Mouse (Mus musculus): Measurements from ENCODE around the gene Gm45213. TPM values are rescaled to one million over a fixed set of nuclear protein-coding genes. Genes with fewer than 3 reads are reported as not detected.

The Gm45213 gene
- polyA plus RNA-seq, 1 experiment from 2014 or later, result not detected

- peak within 1 kb of the TSS; percentile 83 for H3K4me3 ChIP-seq (ENCODE audit: low read depth, low read length)
- peak within 1 kb of the TSS; percentile 84 for H3K27ac ChIP-seq (ENCODE audit: low read depth)
- ATAC-seq (peak; percentile 83), DNase-seq (peak; percentile 89)
- H3K4me2 ChIP-seq (ENCODE audit: low read depth, low read length), result peak within 1 kb of the TSS; percentile 90
- H3K36me3 ChIP-seq (replicated peaks; ENCODE audit: insufficient read depth, low read length), result no peaks in the 10 kb centered on the region
- peaks cover 18% of the 10 kb centered on the region for H3K4me1 ChIP-seq (ENCODE audit: insufficient read depth)
- no peak for TF ChIP-seq CTCF (IDR thresholded peaks at IDR 0.05; ENCODE audit: low read depth)
- TF ChIP-seq EP300 (IDR thresholded peaks at IDR 0.05; ENCODE audit: low read depth), result no peak
- H3K27me3 ChIP-seq (ENCODE audit: insufficient read depth, low read length), result no peaks in the 10 kb centered on the region
- peak within 1 kb of the TSS; percentile 88 for H3K9ac ChIP-seq (replicated peaks)
- no peaks in the 10 kb centered on the region for H3K9me3 ChIP-seq (ENCODE audit: low read length)
- under 1% methylated on average over 89 of the region's 123 CpGs for WGBS (ENCODE audit: insufficient replicate concordance)
These were observed 65.8 kb downstream of the Gm45213 start, which contains the start of gene Chsy1 for GRCm38 (mm10) chr7:66108961-66109854. Chsy1 (plus strand) TSS chr7:66109515.

GRCm38 (mm10) chr7:66109855-66110635 lies 66.6 kb downstream of the Gm45213 start:
- peaks cover 26% of the 10 kb centered on the region for H3K4me1 ChIP-seq (ENCODE audit: insufficient read depth)

GRCm38 (mm10) chr7:66110636-66111112 lies 67.3 kb downstream of the Gm45213 start:
- TF ChIP-seq EP300 (IDR thresholded peaks at IDR 0.05; ENCODE audit: low read depth) (no peak), CTCF (IDR thresholded peaks at IDR 0.05; ENCODE audit: low read depth) (no peak)
- peaks cover 33% of the 10 kb centered on the region for H3K4me1 ChIP-seq (ENCODE audit: insufficient read depth)
- H3K27me3 ChIP-seq (ENCODE audit: insufficient read depth, low read length), result no peaks in the 10 kb centered on the region
- H3K27ac ChIP-seq (ENCODE audit: low read depth), result peak overlapping the region; percentile 84; the same call in 1 of the 2 replicates
- H3K36me3 ChIP-seq (replicated peaks; ENCODE audit: insufficient read depth, low read length), result no peaks in the 10 kb centered on the region
- peak overlapping the region; percentile 90 for H3K4me2 ChIP-seq (ENCODE audit: low read depth, low read length)
- WGBS (ENCODE audit: insufficient replicate concordance), result 12% methylated on average over 10 of the region's 10 CpGs
- H3K4me3 ChIP-seq (ENCODE audit: low read depth, low read length), result peak overlapping the region; percentile 83
- no peaks in the 10 kb centered on the region for H3K9me3 ChIP-seq (ENCODE audit: low read length)
- peak; percentile 27 for DNase-seq
- ATAC-seq, result no peak
- peak overlapping the region; percentile 88 for H3K9ac ChIP-seq (replicated peaks)

More at GRCm38 (mm10) chr7:66109855-66110635, 66.6 kb downstream of the Gm45213 start:
- TF ChIP-seq EP300 (IDR thresholded peaks at IDR 0.05; ENCODE audit: low read depth) (no peak), CTCF (IDR thresholded peaks at IDR 0.05; ENCODE audit: low read depth) (no peak)
- Histone ChIP-seq H3K27ac (ENCODE audit: low read depth) (peak overlapping the region; percentile 84), H3K9me3 (ENCODE audit: low read length) (no peaks in the 10 kb centered on the region), H3K27me3 (ENCODE audit: insufficient read depth, low read length) (no peaks in the 10 kb centered on the region), H3K4me3 (ENCODE audit: low read depth, low read length) (peak overlapping the region; percentile 83), H3K36me3 (replicated peaks; ENCODE audit: insufficient read depth, low read length) (no peaks in the 10 kb centered on the region), H3K9ac (replicated peaks) (peak overlapping the region; percentile 88), H3K4me2 (ENCODE audit: low read depth, low read length) (peak overlapping the region; percentile 90)
- peak; percentile 61 for DNase-seq
- peak; percentile 38 for ATAC-seq
- WGBS (ENCODE audit: insufficient replicate concordance), result under 1% methylated on average over 59 of the region's 77 CpGs

- no peaks in the 10 kb centered on the region for H3K36me3 ChIP-seq (replicated peaks; ENCODE audit: insufficient read depth, low read length)
- H3K4me3 ChIP-seq (ENCODE audit: low read depth, low read length), result peak overlapping the region; percentile 83
- H3K9ac ChIP-seq (replicated peaks), result peak overlapping the region; percentile 88
- TF ChIP-seq EP300 (IDR thresholded peaks at IDR 0.05; ENCODE audit: low read depth) (no peak), CTCF (IDR thresholded peaks at IDR 0.05; ENCODE audit: low read depth) (no peak)
- H3K4me1 ChIP-seq (ENCODE audit: insufficient read depth), result peaks cover 38% of the 10 kb centered on the region
- peak overlapping the region; percentile 84; the same call in 1 of the 2 replicates for H3K27ac ChIP-seq (ENCODE audit: low read depth)
- no peaks in the 10 kb centered on the region for H3K9me3 ChIP-seq (ENCODE audit: low read length)
- DNase-seq (no peak), ATAC-seq (no peak)
- peak overlapping the region; percentile 90 for H3K4me2 ChIP-seq (ENCODE audit: low read depth, low read length)
- 77% methylated on average over 10 of the region's 10 CpGs for WGBS (ENCODE audit: insufficient replicate concordance)
- no peaks in the 10 kb centered on the region for H3K27me3 ChIP-seq (ENCODE audit: insufficient read depth, low read length)
These were observed 67.8 kb downstream of the Gm45213 start for GRCm38 (mm10) chr7:66111211-66111610.

Other genes with a start within 250 kb of the Gm45213 start
- 3.6 and 4.7 TPM in 2 replicates for gene Pcsk6, start 181.9 kb upstream of the Gm45213 start, polyA plus RNA-seq (2015; fragmentation: Nextera tagmentation; extraction: Ambion mirVana)
- gene Snrpa1, start 15.4 kb downstream of the Gm45213 start, polyA plus RNA-seq (2015; fragmentation: Nextera tagmentation; extraction: Ambion mirVana), result 45.0 and 47.6 TPM in 2 replicates
- gene Selenos, start 36.0 kb downstream of the Gm45213 start, polyA plus RNA-seq (2015; fragmentation: Nextera tagmentation; extraction: Ambion mirVana), result 103 and 120 TPM in 2 replicates
- 3.9 and 5.0 TPM in 2 replicates for gene Chsy1, start 65.9 kb downstream of the Gm45213 start, polyA plus RNA-seq (2015; fragmentation: Nextera tagmentation; extraction: Ambion mirVana)